Mouse (Mus musculus) CH12.LX (cell line): ENCODE measurements at regions not wholly inside any gene's neighbourhood (a gene's known extent, or its start where the extent isn't known, plus 50 kb on each side); places are given as distances from the start of the nearest gene placed in this dataset.

Source experiments
- CHD2 ChIP-seq: IDR thresholded peaks from 2 replicates; pipeline ENCODE4 v1.6.1; 2011; ENCODE audit warnings: low read length, improper control_type of control experiment
- CTCF ChIP-seq, 2 experiments: IDR thresholded peaks in 1 of 2; conservative IDR thresholded peaks in 1 of 2; 2 replicates each; pipeline ENCODE4 v1.5.1; 2011 to 2012; ENCODE audit warnings: low read depth in 2 of 2, low read length in 2 of 2, improper control_type of control experiment in 1 of 2, inconsistent platforms in 1 of 2, mild to moderate bottlenecking in 1 of 2, moderate library complexity in 1 of 2
- ELF1 ChIP-seq: IDR thresholded peaks from 2 replicates; pipeline ENCODE4 v1.6.1; 2014; ENCODE audit warnings: low read depth, mild to moderate bottlenecking, inconsistent platforms, low read length, improper control_type of control experiment
- EP300 ChIP-seq: IDR thresholded peaks from 2 replicates; pipeline ENCODE4 v1.6.1; 2011; ENCODE audit warnings: low read length, improper control_type of control experiment
- ETS1 ChIP-seq: conservative IDR thresholded peaks from 2 replicates; pipeline ENCODE4 v1.6.1; 2012; ENCODE audit warnings: low read depth, mild to moderate bottlenecking, inconsistent platforms, low read length, improper control_type of control experiment, moderate library complexity
- GABPA ChIP-seq: IDR thresholded peaks from 2 replicates; pipeline ENCODE4 v1.6.1; 2012; ENCODE audit warnings: low read depth, low read length, improper control_type of control experiment, inconsistent platforms; ENCODE audit not compliant: insufficient replicate concordance
- JUN ChIP-seq: IDR thresholded peaks from 2 replicates; pipeline ENCODE4 v1.6.1; 2011; ENCODE audit warnings: low read depth, mild to moderate bottlenecking, low read length, improper control_type of control experiment, moderate library complexity; ENCODE audit not compliant: insufficient read depth
- KAT2A ChIP-seq: IDR thresholded peaks from 2 replicates; pipeline ENCODE4 v1.6.1; 2012; ENCODE audit warnings: low read length, improper control_type of control experiment, inconsistent platforms; ENCODE audit not compliant: insufficient replicate concordance
- MAX ChIP-seq: IDR thresholded peaks from 2 replicates; pipeline ENCODE4 v1.6.1; 2011; ENCODE audit warnings: low read length, improper control_type of control experiment
- POLR2A ChIP-seq: IDR thresholded peaks from 2 replicates; pipeline ENCODE4 v1.6.1; 2011; ENCODE audit warnings: low read depth, mild to moderate bottlenecking, improper control_type of control experiment, low read length
- SIN3A ChIP-seq: IDR thresholded peaks from 2 replicates; pipeline ENCODE4 v1.6.1; 2012; ENCODE audit warnings: low read length, improper control_type of control experiment, inconsistent platforms
- SMC3 ChIP-seq: IDR thresholded peaks from 2 replicates; pipeline ENCODE4 v1.6.1; 2011; ENCODE audit warnings: low read depth, low read length, improper control_type of control experiment
- ZNF384 ChIP-seq: IDR thresholded peaks from 2 replicates; pipeline ENCODE4 v1.6.1; 2012; ENCODE audit warnings: low read depth, low read length, improper control_type of control experiment, inconsistent platforms

GRCm38 (mm10) chr13:117094773-117095172 lies 69.4 kb upstream of the Parp8 start:
- TF ChIP-seq EP300 (no peak), POLR2A (no peak), ELF1 (no peak), KAT2A (no peak), SMC3 (no peak), CTCF (conservative IDR thresholded peaks at IDR 0.05 in 1 of 2, IDR thresholded peaks at IDR 0.05 in 1 of 2; ENCODE audit: low read depth in 2 of 2, low read length in 2 of 2) (no peak), CHD2 (no peak), ZNF384 (no peak), ETS1 (no peak), MAX (no peak), GABPA (no peak), SIN3A (no peak), JUN (no peak)
